Mouse (Mus musculus): ENCODE results near the gene Cntn3. TPM values are rescaled to one million over a fixed set of nuclear protein-coding genes. Genes with fewer than 3 reads are reported as not detected.
A peak's percentile ranks its signal among the peaks of the same experiment; 100 is the strongest.

Cntn3 gene
- total and polyA plus RNA-seq, 2 experiments from 2014 or later, result 2.5 to 4.3 TPM

GRCm38 (mm10) chr6:102231015-102231414 lies 341.9 kb downstream of the Cntn3 start:
- H3K9me3 ChIP-seq (ENCODE audit: low read length), result no peaks in the 10 kb centered on the region
- no peak overlapping the region for H3K4me2 ChIP-seq (ENCODE audit: low read depth, low read length)
- H3K4me1 ChIP-seq (ENCODE audit: insufficient read depth, low read length), result no peaks in the 10 kb centered on the region
- 87% methylated on average over 1 of the region's 1 CpGs for WGBS
- no peaks in the 10 kb centered on the region for H3K27me3 ChIP-seq (ENCODE audit: insufficient read depth, low read length)
- DNase-seq (ENCODE audit: low spot score) (no peak), ATAC-seq (no peak)
- no peak overlapping the region for H3K4me3 ChIP-seq (ENCODE audit: low read length)
- no peak for TF ChIP-seq CTCF (IDR thresholded peaks at IDR 0.05; ENCODE audit: low read depth)
- no peak overlapping the region for H3K27ac ChIP-seq
- H3K36me3 ChIP-seq (ENCODE audit: insufficient read depth, low read length), result no peaks in the 10 kb centered on the region
- no peak overlapping the region for H3K9ac ChIP-seq (replicated peaks; ENCODE audit: low read length)

- DNase-seq (ENCODE audit: low spot score) (no peak), ATAC-seq (no peak)
- no peak overlapping the region for H3K27ac ChIP-seq
- no peaks in the 10 kb centered on the region for H3K9me3 ChIP-seq (ENCODE audit: low read length)
- H3K36me3 ChIP-seq (ENCODE audit: insufficient read depth, low read length), result no peaks in the 10 kb centered on the region
- H3K9ac ChIP-seq (replicated peaks; ENCODE audit: low read length), result no peak overlapping the region
- H3K4me1 ChIP-seq (ENCODE audit: insufficient read depth, low read length), result no peaks in the 10 kb centered on the region
- no peak for TF ChIP-seq CTCF (IDR thresholded peaks at IDR 0.05; ENCODE audit: low read depth)
- 20% methylated on average over 1 of the region's 1 CpGs for WGBS
- no peak overlapping the region for H3K4me3 ChIP-seq (ENCODE audit: low read length)
- no peak overlapping the region for H3K4me2 ChIP-seq (ENCODE audit: low read depth, low read length)
- no peaks in the 10 kb centered on the region for H3K27me3 ChIP-seq (ENCODE audit: insufficient read depth, low read length)
Observed at GRCm38 (mm10) chr6:102186316-102186715, 386.6 kb downstream of the Cntn3 start.

- TF ChIP-seq CTCF (IDR thresholded peaks at IDR 0.05; ENCODE audit: low read depth), result peak; percentile 80
- Histone ChIP-seq H3K4me1 (ENCODE audit: insufficient read depth, low read length) (no peaks in the 10 kb centered on the region), H3K9me3 (ENCODE audit: low read length) (no peaks in the 10 kb centered on the region), H3K27me3 (ENCODE audit: insufficient read depth, low read length) (no peaks in the 10 kb centered on the region), H3K4me3 (ENCODE audit: low read length) (no peak overlapping the region), H3K9ac (replicated peaks; ENCODE audit: low read length) (no peak overlapping the region), H3K36me3 (ENCODE audit: insufficient read depth, low read length) (no peaks in the 10 kb centered on the region), H3K4me2 (ENCODE audit: low read depth, low read length) (no peak overlapping the region), H3K27ac (no peak overlapping the region)
- ATAC-seq, result 0 out of 2 replicates have a peak, but pooled peaks have one; percentile 24
- DNase-seq (ENCODE audit: low spot score), result peak; percentile 57
- WGBS, result 37% methylated on average over 6 of the region's 6 CpGs
Observed at GRCm38 (mm10) chr6:102170913-102171312, 402.0 kb downstream of the Cntn3 start.

GRCm38 (mm10) chr6:102161186-102161585 lies 411.7 kb downstream of the Cntn3 start:
- TF ChIP-seq CTCF (IDR thresholded peaks at IDR 0.05; ENCODE audit: low read depth), result no peak
- DNase-seq (ENCODE audit: low spot score) (no peak), ATAC-seq (no peak)
- Histone ChIP-seq H3K27ac (no peak overlapping the region), H3K4me2 (ENCODE audit: low read depth, low read length) (no peak overlapping the region), H3K4me3 (ENCODE audit: low read length) (no peak overlapping the region), H3K9me3 (ENCODE audit: low read length) (no peaks in the 10 kb centered on the region), H3K4me1 (ENCODE audit: insufficient read depth, low read length) (no peaks in the 10 kb centered on the region), H3K36me3 (ENCODE audit: insufficient read depth, low read length) (no peaks in the 10 kb centered on the region), H3K27me3 (ENCODE audit: insufficient read depth, low read length) (no peaks in the 10 kb centered on the region), H3K9ac (replicated peaks; ENCODE audit: low read length) (no peak overlapping the region)
- 78% methylated on average over 3 of the region's 3 CpGs for WGBS

DNA sequence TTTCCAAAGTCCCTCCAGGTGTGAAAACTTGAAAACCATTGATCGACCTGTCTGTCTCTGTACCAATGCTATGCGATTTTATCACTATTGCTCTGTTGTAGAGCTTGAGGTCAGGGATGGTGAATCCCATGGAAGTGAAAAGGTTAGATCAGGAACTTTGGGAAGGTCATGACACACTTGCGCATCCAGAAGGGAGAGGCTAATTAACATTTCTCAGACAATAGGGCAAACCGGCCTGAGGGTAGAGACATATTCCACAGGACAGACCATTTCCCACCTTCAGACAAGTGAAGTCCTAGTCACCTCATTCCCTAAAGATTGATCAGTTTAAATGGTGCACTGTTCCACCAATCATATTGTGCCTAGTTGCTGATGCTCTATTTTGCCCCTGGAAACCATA lies 451.2 kb downstream of the Cntn3 start:
- H3K27me3 ChIP-seq (ENCODE audit: insufficient read depth, low read length), result no peaks in the 10 kb centered on the region
- no peak for DNase-seq (ENCODE audit: low spot score)
- H3K4me1 ChIP-seq (ENCODE audit: insufficient read depth, low read length), result no peaks in the 10 kb centered on the region
- H3K9ac ChIP-seq (replicated peaks; ENCODE audit: low read length), result no peak overlapping the region
- H3K9me3 ChIP-seq (ENCODE audit: low read length), result no peaks in the 10 kb centered on the region
- no peaks in the 10 kb centered on the region for H3K36me3 ChIP-seq (ENCODE audit: insufficient read depth, low read length)
- H3K4me3 ChIP-seq (ENCODE audit: low read length), result no peak overlapping the region
- no peak overlapping the region for H3K27ac ChIP-seq
- WGBS, result 94% methylated on average over 4 of the region's 4 CpGs
- no peak overlapping the region for H3K4me2 ChIP-seq (ENCODE audit: low read depth, low read length)
- no peak for TF ChIP-seq CTCF (IDR thresholded peaks at IDR 0.05; ENCODE audit: low read depth)
- no peak for ATAC-seq

GRCm38 (mm10) chr6:102120003-102120402 lies 452.9 kb downstream of the Cntn3 start:
- H3K36me3 ChIP-seq (ENCODE audit: insufficient read depth, low read length), result no peaks in the 10 kb centered on the region
- H3K4me1 ChIP-seq (ENCODE audit: insufficient read depth, low read length), result no peaks in the 10 kb centered on the region
- no peak for ATAC-seq
- H3K4me2 ChIP-seq (ENCODE audit: low read depth, low read length), result no peak overlapping the region
- no peak overlapping the region for H3K4me3 ChIP-seq (ENCODE audit: low read length)
- no peak for TF ChIP-seq CTCF (IDR thresholded peaks at IDR 0.05; ENCODE audit: low read depth)
- no peak overlapping the region for H3K27ac ChIP-seq
- DNase-seq (ENCODE audit: low spot score), result no peak
- no peaks in the 10 kb centered on the region for H3K27me3 ChIP-seq (ENCODE audit: insufficient read depth, low read length)
- no peak overlapping the region for H3K9ac ChIP-seq (replicated peaks; ENCODE audit: low read length)
- 69% methylated on average over 2 of the region's 2 CpGs for WGBS
- no peaks in the 10 kb centered on the region for H3K9me3 ChIP-seq (ENCODE audit: low read length)

GRCm38 (mm10) chr6:102113629-102114028 lies 459.3 kb downstream of the Cntn3 start:
- DNase-seq (ENCODE audit: low spot score), result no peak
- Histone ChIP-seq H3K9me3 (ENCODE audit: low read length) (no peaks in the 10 kb centered on the region), H3K27me3 (ENCODE audit: insufficient read depth, low read length) (no peaks in the 10 kb centered on the region), H3K9ac (replicated peaks; ENCODE audit: low read length) (no peak overlapping the region), H3K4me1 (ENCODE audit: insufficient read depth, low read length) (no peaks in the 10 kb centered on the region), H3K27ac (no peak overlapping the region), H3K36me3 (ENCODE audit: insufficient read depth, low read length) (no peaks in the 10 kb centered on the region), H3K4me2 (ENCODE audit: low read depth, low read length) (no peak overlapping the region), H3K4me3 (ENCODE audit: low read length) (no peak overlapping the region)
- no peak for ATAC-seq
- 69% methylated on average over 2 of the region's 2 CpGs for WGBS
- TF ChIP-seq CTCF (IDR thresholded peaks at IDR 0.05; ENCODE audit: low read depth), result no peak
